Mouse (Mus musculus): ENCODE results near the gene Themis.

Gene Themis

DNA sequence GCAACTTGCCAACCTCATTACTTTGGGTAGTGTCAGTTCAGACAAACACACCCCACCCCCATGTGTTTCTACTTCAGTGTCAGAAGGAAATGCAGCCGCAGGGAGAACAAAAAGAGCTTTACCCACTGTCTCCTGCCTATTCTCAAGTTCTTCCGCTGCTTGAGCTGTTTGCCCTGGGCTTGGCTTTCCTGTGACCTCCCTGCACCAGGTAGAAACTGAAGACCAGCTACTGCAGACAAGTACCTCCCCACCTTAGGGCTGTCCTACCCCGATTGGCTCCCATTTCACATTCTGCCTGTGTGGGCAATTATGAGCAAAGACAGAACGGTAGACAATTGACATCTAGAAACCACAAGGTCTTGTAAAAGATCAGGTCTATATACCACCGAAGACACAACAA is at the start of gene Themis:
Themis (plus strand) TSS at position 100 of the 400 bp plus-strand sequence.
- no peak for DNase-seq (ENCODE audit: low spot score)

- no peak for DNase-seq (ENCODE audit: low spot score)
Measured at GRCm38 (mm10) chr10:28619415-28619814, 48.7 kb upstream of the Themis start.

DNA sequence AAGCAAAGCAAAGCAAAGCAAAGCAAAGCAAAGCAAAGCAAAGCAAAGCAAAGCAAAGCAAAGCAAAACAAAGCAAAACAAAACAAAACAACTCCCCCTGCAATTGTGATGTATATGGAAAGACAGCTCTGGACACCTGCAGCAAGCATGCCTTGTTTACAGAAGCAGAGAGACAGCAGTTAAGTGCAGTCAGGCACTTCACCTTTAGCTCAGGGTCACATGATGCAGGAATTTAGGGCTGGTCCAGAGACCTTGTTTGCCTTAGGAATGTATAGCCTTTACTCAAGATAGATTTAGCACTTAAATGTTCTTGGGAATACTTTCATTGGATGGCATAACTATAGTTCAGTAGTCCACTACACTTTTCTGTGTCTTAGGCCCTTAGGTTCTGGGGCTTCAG is 32.1 kb upstream of the Themis start:
- no peak for DNase-seq (ENCODE audit: low spot score)

DNA sequence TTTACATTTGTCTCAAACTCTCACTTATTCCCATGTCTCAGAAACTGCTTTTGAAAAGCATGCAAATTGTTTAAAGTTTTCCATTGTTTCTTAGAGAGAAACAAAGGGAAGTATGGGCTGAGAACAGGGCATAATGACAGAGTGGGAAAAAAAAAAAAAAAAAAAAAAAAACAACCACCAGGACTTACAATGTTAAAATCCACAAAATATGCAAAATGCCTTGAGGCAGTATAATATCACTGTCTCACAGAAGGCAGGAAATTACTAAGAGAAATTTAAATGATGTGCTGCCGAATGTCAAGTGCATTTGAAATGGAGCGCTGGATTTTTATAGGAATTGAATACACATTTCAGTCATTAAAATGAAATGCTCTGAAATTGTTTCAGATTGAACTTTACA is 26.3 kb upstream of the Themis start:
- DNase-seq (ENCODE audit: low spot score) = no peak

GRCm38 (mm10) chr10:28647855-28648254 is 20.3 kb upstream of the Themis start:
- no peak for DNase-seq (ENCODE audit: low spot score)

DNA sequence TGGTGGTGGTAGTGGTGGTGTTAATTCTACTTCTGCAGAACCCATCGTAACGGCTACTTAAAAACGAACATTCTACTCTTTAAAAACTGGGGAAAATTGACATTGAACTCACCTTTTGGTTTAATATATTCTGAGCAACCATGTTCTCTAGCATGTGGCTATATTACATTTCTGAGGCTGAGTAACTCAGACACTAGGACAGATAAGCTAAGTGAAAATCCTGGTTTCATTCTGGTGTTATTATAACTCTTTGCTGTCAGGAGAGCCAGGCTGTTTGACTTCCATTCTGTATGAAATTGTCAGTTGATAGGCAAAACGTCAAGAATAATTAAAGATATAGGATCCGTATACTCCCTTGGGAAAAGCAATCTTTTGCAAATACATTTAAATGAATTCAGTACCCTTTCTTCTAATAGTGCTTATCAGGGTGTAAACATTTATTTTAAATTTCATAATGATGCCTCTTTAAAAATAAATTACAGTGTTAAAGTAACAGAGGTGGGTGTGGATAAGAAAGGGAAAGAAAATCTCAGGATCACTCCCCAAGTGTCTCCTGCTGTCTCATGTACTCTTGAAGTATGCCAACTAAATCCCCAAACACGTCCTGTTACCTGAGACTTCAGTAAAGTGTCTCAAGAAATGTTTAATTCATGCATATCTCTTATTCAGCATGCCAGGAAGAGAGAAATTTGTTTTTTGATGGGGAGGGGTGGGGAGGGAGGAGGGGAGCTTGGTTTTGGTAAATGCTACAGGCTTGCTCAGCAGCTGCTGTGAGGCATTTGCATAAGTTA is 18.9 kb upstream of the Themis start:
- DNase-seq (ENCODE audit: low spot score) = no peak

DNA sequence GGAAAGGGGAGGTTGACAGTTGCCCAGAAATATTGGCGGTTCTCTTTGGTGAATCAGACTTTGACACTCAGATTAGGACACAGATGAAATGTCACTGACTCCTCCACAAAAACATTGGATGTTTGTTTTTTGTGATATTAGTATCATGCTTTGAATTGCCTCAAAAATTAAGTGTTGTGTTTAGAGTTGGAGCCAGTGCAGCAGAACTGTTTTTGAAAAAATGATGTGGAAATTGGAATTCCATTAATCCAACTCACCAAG is 18.3 kb upstream of the Themis start:
- no peak for DNase-seq (ENCODE audit: low spot score)

DNA sequence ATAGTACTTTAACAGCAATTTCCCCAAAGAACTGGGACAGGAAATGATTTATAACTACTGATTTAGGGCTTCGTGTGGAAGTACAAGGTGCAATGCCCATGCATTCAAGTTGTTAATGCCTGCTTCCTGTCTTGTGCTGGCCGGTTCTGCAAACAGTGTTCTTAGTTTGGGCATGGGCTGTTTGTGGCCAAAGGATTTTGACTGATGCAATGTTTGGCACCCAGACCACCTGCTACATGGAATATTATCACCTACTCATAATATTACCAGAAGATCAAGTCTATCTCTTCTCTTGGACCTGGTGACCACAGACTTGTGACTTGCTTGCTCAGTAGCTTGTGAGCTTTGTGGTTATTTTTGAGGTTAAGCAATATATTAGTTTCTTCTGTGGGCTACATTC is 16.2 kb upstream of the Themis start:
- DNase-seq (ENCODE audit: low spot score) = no peak

DNA sequence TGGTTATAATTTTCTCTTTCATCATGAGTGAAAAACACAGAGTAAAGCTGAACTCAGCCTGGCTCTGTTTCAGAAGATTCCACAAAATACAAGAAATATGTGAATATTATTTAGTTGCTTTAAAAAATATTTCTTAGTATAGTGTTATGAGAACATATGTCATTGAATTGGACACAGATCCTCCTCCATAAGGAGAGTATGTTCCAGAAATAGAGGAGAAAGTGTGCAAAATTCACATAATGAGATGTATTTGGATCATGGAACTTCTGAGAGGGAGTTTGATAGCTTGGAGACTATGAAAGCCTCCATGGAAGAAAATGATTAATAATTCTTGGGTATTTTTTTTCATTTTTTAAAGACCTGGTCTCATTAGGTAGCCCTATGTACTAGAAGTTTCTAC is 13.4 kb upstream of the Themis start:
- DNase-seq (ENCODE audit: low spot score) = no peak

GRCm38 (mm10) chr10:28665141-28665540 is 3.0 kb upstream of the Themis start:
- DNase-seq (ENCODE audit: low spot score) = no peak

DNA sequence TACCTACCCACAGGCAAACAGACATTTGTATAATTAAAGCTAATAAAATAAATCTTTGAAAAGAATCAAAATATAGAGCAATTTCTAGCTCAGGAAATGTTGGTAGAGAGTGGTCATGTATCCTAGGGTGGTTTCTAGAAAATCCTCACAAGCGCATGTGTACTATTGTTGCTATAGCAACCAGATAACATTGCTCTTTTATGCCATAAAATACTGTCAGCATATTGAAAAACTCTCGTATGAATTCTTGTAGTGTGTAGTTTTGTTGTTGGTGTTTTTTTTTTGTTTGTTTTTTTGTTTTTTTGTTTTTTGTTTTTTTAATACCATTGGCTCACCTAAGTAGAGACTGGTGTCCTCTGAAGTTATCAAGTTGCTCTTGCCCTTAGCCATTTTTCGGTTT is 5.8 kb downstream of the Themis start:
- no peak for DNase-seq (ENCODE audit: low spot score)

- DNase-seq (ENCODE audit: low spot score) = no peak
Measured at GRCm38 (mm10) chr10:28675337-28675736, 7.2 kb downstream of the Themis start.

DNA sequence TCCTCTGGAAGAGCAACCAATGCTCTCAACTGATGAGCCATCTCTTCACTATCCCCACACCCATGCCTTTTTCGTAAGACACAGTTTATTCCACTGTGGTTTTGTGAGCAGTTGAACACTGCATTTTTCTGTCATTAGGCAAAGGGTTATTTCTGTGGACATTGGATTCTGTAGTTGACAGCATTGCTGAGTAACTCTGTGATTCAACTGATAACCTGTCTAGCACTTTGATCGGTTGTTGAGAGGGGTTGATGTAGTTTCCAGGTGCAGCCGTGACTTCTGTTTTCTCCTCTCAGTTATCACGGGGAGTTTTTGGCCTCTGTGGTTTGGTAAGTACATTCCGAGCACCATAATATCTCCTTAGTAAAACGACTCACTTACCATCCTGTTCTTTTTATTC is 26.8 kb downstream of the Themis start:
- DNase-seq (ENCODE audit: low spot score) = no peak

GRCm38 (mm10) chr10:28696032-28696431 is 27.9 kb downstream of the Themis start:
- no peak for DNase-seq (ENCODE audit: low spot score)

DNA sequence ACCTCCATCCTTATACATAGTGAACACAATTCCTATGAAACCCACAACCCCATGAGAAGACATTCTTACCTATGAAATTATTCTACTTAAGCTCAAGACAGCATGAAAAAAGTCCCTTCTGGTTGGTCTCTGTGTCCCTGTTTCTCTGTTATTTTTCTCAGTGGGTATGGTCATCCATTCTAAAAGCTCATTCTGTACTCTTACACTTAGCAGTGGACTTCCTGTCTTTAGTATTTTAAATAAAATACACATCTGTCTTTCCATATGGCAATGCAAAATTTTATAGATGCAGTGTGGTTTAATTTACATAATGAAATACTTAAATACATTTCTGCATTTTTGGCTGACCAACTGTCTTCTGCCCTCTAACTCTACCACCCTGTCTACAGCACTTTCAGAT is 30.0 kb downstream of the Themis start:
- no peak for DNase-seq (ENCODE audit: low spot score)

- no peak for DNase-seq (ENCODE audit: low spot score)
Measured at GRCm38 (mm10) chr10:28721828-28722227, 53.7 kb downstream of the Themis start.

DNA sequence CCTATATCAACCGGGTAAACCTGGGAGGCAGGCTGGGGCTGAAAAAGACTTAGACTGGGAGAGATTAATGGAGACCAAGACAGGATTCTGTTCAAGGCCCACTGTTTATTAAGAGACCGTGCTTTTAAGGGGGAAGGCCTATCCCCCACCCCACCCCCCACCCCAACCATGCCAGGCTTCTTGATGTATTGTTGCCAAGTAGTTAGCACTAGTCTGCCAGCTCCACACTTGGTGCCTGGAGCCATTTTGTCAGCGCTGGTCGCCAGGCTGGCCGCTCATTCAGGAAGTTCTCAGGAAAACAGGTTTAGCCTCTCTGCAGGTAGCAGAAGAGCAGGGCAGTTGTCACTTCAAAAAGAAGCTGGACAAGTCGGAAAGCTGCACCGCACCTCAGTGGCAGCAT is 55.1 kb downstream of the Themis start:
- DNase-seq (ENCODE audit: low spot score) = no peak

- no peak for DNase-seq (ENCODE audit: low spot score)
Measured at GRCm38 (mm10) chr10:28730122-28730521, 62.0 kb downstream of the Themis start.

DNA sequence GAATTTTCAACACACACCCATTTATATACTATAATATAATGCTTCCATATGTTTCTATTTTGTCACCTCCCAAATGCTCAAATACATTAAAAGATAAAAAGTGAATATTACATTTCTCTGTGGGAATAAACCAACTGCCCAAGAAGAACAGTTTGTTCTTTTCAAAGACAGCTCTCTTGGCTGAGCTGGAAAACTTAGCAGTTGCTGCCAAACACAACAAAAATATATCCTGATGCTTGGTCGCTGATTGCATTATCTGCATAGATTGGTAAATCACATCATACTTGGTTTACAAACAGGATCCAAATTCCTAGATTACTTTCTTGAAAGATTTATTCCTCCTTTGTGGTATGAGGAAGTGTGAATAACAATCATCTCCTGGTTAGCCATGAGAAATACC is 69.8 kb downstream of the Themis start:
- no peak for DNase-seq (ENCODE audit: low spot score)

DNA sequence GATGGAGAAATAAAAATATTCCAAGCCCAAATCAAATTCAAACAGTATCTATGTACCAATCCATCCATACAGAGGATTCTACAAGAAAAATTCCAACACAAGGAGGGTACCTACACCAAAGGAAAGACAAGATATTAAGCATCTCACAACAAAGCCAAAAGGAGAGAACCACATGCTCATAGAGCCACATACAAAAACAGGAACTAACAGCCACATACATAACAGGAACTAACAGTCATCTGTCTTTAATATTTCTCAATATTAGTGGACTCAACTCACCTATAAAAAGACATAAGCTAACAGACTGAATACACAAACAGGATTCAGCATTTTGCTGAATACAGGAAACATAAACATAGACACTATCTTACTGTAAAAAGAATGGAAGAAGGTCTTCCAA is 78.3 kb downstream of the Themis start:
- no peak for DNase-seq (ENCODE audit: low spot score)

DNA sequence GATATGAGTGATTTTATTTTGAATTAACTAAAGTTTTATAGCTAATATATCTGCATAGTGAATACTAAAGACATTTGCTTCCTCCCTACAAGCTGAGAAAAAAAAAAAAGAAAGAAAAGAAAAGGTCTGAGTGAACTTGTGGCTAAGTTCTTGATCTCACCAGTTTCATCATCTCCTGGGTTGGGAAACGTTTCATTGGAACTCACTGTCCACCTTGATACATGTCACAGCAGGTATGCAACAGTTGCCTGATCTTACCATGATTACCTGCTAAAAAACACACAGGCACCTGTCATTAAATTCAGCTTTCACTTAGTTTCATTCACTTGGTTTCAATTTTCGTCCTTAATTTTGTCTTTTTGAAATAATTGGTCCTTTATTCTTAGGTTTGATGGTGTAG is 85.2 kb downstream of the Themis start:
- DNase-seq (ENCODE audit: low spot score) = no peak

DNA sequence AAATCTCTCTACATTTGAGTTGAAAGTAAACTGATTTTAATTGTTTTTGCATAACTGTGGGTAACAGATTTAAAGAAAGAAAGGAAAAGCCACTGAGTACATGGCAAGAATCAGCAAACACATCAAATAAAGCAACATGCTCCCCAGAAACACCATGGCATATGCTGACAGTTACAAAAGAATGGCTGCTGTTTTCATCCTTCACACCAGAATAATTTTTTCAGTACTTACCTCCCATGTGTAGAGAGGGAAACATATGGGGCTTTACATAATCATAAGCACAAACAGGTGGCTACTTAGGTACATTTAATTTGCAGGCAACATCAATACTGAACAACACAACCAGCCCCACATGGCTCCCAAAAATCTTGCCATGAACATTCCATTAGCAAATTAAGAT is 86.8 kb downstream of the Themis start:
- DNase-seq (ENCODE audit: low spot score) = no peak

GRCm38 (mm10) chr10:28776777-28777402 is 108.7 kb downstream of the Themis start:
- no peak for DNase-seq (ENCODE audit: low spot score)

GRCm38 (mm10) chr10:28799469-28799868 is 131.3 kb downstream of the Themis start:
- DNase-seq (ENCODE audit: low spot score) = no peak
